Mouse (Mus musculus): Measurements from ENCODE around the gene Csnk1g2.
A peak's percentile ranks its signal among the peaks of the same experiment; 100 is the strongest.
"Not testable (repeated sequence)": the region's sequence is repeated elsewhere in the genome, so short reads cannot be mapped to it uniquely, and the experiment has no call there.

Gene Csnk1g2

DNA sequence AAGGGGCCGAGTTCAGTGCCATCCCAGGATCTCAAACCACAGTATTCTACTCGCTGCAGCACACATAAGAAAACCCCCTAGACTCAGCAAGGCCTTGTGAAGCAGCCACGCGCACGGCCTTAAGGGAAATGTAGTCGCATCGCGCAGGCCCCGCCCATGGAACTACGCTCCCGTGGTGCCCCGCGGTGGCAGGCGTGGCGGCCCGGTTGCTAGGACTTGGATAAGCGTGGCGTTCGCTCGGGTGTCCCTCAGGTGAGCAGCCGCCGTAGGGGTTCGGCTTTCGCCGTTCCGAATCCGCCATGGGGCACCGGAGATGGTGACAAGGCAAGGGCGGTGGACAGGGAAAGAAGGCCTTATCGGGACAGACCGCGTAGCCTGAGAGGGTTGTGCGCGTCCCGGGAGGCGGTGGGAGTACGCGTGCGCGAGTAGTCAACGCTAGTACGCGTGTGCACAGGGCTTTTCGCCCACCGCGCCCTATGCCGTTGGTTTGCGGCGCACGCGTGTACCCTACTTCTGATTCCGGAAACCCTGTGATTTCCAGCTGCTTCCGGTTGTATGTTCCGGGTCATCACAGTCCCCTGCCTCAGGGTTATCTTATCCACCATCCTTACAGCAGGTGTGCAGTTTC lies 19.8 kb upstream of the Csnk1g2 start, which contains the start of the genes Scamp4 and Adat3:
Scamp4 (plus strand) TSS at position 175 of the 628 bp plus-strand sequence.
Adat3 (plus strand) TSS at position 183 of the 628 bp plus-strand sequence.
- DNase-seq (ENCODE audit: low read depth), result peak; percentile 98

- no peak for DNase-seq (ENCODE audit: low read depth)
Observed at GRCm38 (mm10) chr10:80603364-80603763, 19.3 kb upstream of the Csnk1g2 start.

- no peak for DNase-seq (ENCODE audit: low read depth)
Observed at GRCm38 (mm10) chr10:80604001-80604509, 18.6 kb upstream of the Csnk1g2 start.

GRCm38 (mm10) chr10:80604988-80605387 lies 17.6 kb upstream of the Csnk1g2 start:
- no peak for DNase-seq (ENCODE audit: low read depth)

- not testable (repeated sequence) for DNase-seq (ENCODE audit: low read depth)
Observed at GRCm38 (mm10) chr10:80605721-80606120, 16.9 kb upstream of the Csnk1g2 start, which contains the start of gene Gm49322. Gene Gm49322 (plus strand): TSS chr10:80606021.

GRCm38 (mm10) chr10:80606306-80606705 lies 16.3 kb upstream of the Csnk1g2 start:
- no peak for DNase-seq (ENCODE audit: low read depth)

DNA sequence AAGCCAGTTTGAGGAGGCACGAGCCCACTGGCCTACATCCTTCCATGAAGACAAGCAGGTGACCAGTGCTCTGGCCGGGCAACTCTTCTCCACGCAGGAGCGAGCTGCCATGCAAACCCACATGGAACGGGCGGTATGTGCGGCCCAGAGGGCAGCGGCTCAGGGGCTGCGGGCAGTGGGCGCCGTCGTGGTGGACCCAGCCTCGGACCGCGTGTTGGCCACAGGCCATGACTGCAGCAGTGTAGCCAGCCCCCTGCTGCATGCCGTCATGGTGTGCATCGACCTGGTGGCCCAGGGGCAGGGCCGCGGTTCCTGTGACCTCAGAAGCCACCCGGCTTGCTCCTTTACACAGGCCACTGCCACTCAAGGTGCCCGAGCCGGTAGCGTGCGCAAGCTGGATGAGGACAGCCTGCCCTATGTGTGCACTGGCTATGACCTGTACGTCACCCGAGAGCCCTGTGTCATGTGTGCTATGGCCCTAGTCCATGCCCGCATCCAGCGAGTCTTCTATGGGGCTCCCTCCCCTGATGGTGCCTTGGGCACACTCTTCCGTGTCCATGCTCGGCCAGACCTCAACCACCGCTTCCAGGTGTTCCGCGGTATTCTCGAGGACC lies 15.8 kb upstream of the Csnk1g2 start:
- DNase-seq (ENCODE audit: low read depth), result no peak

DNA sequence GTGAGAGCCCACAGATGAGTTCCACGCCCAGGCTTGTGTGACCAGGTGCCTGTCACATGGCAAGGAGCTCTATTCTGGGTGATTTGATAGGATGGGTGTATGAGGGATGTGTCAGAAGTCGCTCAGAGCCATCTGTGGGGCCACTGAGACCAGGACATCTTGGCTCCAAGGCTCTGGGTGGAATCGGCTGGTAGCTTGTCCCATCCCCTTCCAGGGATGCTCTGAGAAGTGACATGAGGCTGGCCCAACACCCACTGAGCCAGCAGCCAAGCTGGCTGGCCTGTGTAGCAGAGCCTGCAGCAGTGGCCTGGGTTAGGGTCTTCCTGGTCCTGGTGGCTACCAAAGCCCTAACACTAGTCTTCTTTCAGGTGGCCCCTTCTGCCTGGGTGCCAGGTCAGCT lies 14.2 kb upstream of the Csnk1g2 start:
- DNase-seq (ENCODE audit: low read depth), result no peak

GRCm38 (mm10) chr10:80609269-80609924 lies 13.2 kb upstream of the Csnk1g2 start:
- no peak for DNase-seq (ENCODE audit: low read depth)

GRCm38 (mm10) chr10:80610116-80610785 lies 12.4 kb upstream of the Csnk1g2 start:
- DNase-seq (ENCODE audit: low read depth), result no peak

DNA sequence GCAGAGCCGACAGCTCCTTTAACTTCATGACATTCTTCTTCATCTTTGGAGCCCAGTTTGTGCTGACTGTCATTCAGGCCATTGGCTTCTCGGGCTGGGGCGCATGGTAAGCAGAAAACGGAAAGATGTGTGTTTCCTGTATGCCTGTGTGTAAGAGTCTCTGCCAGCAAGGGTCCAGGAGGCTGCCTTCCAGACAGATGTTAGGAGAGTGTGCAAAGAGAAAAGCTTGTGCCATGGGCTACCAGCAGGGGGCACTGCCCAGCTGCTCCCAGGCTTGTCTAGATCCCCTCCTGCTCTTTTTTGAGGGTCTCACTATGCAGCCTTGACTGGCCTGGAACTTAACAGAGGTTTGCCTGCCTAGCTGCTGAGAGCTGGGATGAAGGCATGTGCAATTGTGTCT lies 11.6 kb upstream of the Csnk1g2 start:
- DNase-seq (ENCODE audit: low read depth), result peak; percentile 73

DNA sequence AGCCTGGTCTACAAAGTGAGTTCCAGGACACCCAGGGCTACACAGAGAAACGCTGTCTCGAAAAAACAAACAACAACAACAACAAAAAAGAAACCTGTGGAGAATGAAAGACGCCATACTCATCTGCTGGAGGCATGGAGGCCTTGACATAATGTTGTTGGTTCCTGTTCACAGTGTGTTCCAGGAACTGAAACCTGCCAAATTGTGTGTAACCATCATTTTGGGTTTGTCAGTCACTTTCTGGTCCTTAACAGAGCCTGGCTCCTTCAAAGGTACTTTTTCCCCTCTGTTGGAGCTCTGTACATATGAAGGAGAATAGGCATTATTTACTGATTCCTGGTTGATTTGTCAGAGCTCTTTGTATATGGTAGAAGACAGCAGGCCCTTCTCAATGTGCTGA lies 10.7 kb upstream of the Csnk1g2 start:
- DNase-seq (ENCODE audit: low read depth), result no peak

DNA sequence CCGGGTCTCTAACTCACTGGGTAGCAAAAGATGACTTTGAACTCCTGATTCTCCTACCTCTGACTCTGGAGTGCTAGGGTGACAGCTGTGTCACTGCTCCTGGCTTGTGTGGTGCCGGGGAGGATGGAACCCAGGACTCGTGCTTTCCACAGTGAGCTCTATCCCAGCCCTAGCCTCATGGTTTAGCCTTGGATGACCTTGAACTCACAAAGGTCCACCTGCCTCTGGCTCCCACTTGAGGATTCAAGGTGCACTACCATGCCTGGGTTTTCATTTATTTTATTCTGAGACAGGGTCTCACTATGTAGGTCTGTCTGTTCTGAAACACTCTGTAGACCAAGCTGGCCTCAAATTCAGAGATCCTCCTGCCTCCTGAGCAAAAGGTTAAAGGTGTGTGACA lies 8.8 kb upstream of the Csnk1g2 start:
- DNase-seq (ENCODE audit: low read depth), result no peak

GRCm38 (mm10) chr10:80614351-80614750 lies 8.3 kb upstream of the Csnk1g2 start:
- DNase-seq (ENCODE audit: low read depth), result no peak

- DNase-seq (ENCODE audit: low read depth), result no peak
Observed at GRCm38 (mm10) chr10:80618181-80618580, 4.5 kb upstream of the Csnk1g2 start.

DNA sequence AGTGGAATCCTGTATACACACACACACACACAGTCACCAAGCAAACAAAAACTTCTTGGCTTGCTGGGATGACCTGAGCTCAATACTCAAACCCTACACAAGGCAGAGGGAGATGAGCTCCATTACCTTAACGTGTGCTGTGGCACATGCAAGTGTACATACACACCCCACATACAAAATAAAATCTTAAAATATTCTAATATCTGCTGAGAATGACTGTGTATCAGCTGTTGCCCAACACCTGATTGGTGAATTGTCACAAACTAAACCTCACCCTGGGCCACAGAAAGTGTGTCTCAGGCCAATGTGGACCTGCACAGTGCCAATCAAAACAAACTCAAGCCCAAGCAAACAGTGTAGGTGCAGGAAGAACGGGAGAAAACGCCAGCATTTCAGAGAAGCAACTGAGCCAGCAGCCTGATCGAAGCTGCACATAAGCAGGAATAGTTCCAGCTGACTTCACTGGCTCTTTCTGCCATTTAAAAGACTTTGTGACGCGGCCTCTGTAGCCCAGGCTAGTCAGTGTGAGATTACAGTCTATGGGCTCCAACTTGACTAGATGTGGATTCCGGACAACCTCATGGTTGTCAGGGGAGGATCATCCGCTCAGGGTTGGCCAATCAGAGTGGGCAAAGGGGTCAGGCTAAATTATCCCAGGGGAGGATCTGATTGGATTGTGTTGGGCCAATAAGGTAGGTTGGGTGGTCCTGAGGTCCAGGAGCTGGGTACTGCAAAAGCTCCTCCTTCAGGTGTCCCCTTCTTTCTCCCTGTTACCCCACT lies 3.0 kb upstream of the Csnk1g2 start:
- DNase-seq (ENCODE audit: low read depth), result no peak

DNA sequence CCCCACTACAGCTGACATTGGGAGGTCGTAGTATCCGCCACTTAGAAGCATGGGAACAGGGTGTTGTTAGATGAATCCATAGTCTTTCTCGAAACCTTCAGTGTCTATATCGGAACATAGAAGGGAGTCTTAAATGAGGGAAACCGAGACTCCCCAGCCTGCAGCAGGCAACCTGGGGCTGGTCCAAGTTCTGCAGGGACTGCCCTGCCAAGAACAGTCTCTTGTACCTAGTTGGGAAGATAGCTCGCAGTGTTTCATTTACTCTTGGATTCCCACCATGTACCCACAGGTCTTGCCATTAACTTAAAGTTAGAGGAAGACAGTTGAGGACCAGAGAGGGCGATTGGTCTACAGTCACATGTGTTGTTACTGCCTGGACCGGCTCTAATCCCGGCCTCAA lies 2.3 kb upstream of the Csnk1g2 start:
- DNase-seq (ENCODE audit: low read depth), result no peak

- DNase-seq (ENCODE audit: low read depth), result no peak
Observed at GRCm38 (mm10) chr10:80620796-80621689, 1.6 kb upstream of the Csnk1g2 start.

DNA sequence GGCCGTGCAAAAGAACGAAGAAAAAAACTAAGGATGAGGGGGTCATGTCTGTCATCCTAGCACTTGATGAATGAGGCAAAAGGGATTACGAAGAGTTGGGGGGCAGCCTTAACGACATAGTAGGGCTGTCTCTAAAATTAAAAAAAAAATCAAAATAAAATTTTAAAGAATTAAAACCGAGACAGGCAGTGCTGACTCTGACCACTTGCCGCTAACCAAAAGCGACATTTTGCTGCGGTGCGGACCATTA lies 1.0 kb upstream of the Csnk1g2 start:
- no peak for DNase-seq (ENCODE audit: low read depth)

- DNase-seq (ENCODE audit: low read depth), result peak; percentile 100
Observed at GRCm38 (mm10) chr10:80621940-80622660, 538 bp upstream of the Csnk1g2 start.
